Mouse (Mus musculus): ENCODE measurements around the gene Abcc6.

DNA sequence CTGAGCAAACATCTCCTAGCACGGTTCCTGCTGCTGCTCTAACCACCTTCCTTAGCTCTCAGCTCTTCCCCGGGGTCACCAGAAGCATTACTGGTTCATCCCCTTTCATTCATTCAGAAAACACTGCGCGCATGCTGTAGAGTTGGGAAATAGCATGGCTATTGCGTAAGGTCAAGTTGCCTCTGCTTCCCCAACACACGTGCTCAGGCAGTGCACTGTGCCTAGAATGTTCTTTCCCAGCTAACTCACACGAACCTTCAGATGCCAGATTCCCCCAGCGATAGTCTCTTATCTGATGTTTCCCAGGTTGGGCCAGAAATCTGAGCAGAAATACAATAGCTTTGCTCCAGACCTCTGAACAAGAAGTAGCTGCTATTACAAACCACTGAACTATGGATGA is 37.6 kb downstream of the Abcc6 start:
- TF ChIP-seq CTCF (IDR thresholded peaks at IDR 0.05; ENCODE audit: borderline replicate concordance, insufficient read depth, low read depth, low read length), result no peak
- TF ChIP-seq POLR2A (IDR thresholded peaks at IDR 0.05; ENCODE audit: borderline replicate concordance, insufficient read depth, low read length), result no peak
